Mouse (Mus musculus) A20 (cell line): ENCODE data around the gene Paqr8.

Experiments
- DNase-seq: peaks from one replicate; pipeline ENCODE4 v3.0.0-alpha.2; 2011; ENCODE audit warnings: low read depth, low spot score

The Paqr8 gene

GRCm38 (mm10) chr1:20912115-20912514 lies 21.7 kb downstream of the Paqr8 start:
- DNase-seq, result no peak

- DNase-seq, result no peak
Observed at GRCm38 (mm10) chr1:20912527-20913171, 22.2 kb downstream of the Paqr8 start.

GRCm38 (mm10) chr1:20914769-20915168 lies 24.4 kb downstream of the Paqr8 start:
- DNase-seq, result no peak

- no peak for DNase-seq
Observed at GRCm38 (mm10) chr1:20915608-20916007, 25.2 kb downstream of the Paqr8 start.

- DNase-seq, result no peak
Observed at GRCm38 (mm10) chr1:20917496-20918050, 27.2 kb downstream of the Paqr8 start.

GRCm38 (mm10) chr1:20919728-20920127 lies 29.3 kb downstream of the Paqr8 start:
- no peak for DNase-seq

- no peak for DNase-seq
Observed at GRCm38 (mm10) chr1:20921081-20921528, 30.7 kb downstream of the Paqr8 start.

GRCm38 (mm10) chr1:20922612-20923399 lies 32.4 kb downstream of the Paqr8 start:
- no peak for DNase-seq

- peak; percentile 11 for DNase-seq
Observed at GRCm38 (mm10) chr1:20925324-20925723, 34.9 kb downstream of the Paqr8 start.

GRCm38 (mm10) chr1:20925926-20926325 lies 35.5 kb downstream of the Paqr8 start:
- no peak for DNase-seq

- no peak for DNase-seq
Observed at GRCm38 (mm10) chr1:20926376-20926775, 36.0 kb downstream of the Paqr8 start.

- DNase-seq, result no peak
Observed at GRCm38 (mm10) chr1:20928487-20928886, 38.1 kb downstream of the Paqr8 start.

- DNase-seq, result peak; percentile 69
Observed at GRCm38 (mm10) chr1:20933457-20933856, 43.1 kb downstream of the Paqr8 start.

- DNase-seq, result no peak
Observed at GRCm38 (mm10) chr1:20935106-20935505, 44.7 kb downstream of the Paqr8 start.

- DNase-seq, result peak; percentile 67
Observed at GRCm38 (mm10) chr1:20939046-20939445, 48.6 kb downstream of the Paqr8 start.

GRCm38 (mm10) chr1:20940151-20940550 lies 49.7 kb downstream of the Paqr8 start:
- DNase-seq, result no peak

- DNase-seq, result no peak
Observed at GRCm38 (mm10) chr1:20941322-20941721, 50.9 kb downstream of the Paqr8 start.

GRCm38 (mm10) chr1:20941857-20942256 lies 51.5 kb downstream of the Paqr8 start:
- no peak for DNase-seq

- DNase-seq, result peak; percentile 21
Observed at GRCm38 (mm10) chr1:20943016-20943415, 52.6 kb downstream of the Paqr8 start.

GRCm38 (mm10) chr1:20951300-20951763 lies 60.9 kb downstream of the Paqr8 start, which contains the start of gene Efhc1:
TSS of gene Efhc1 (plus strand) at chr1:20951626.
- DNase-seq, result no peak

- DNase-seq, result no peak
Observed at GRCm38 (mm10) chr1:20951799-20952198, 61.4 kb downstream of the Paqr8 start.

GRCm38 (mm10) chr1:20954876-20955275 lies 64.5 kb downstream of the Paqr8 start:
- peak; percentile 13 for DNase-seq
